Mouse (Mus musculus) kidney, adult 8-10 months (tissue): Measurements from ENCODE around the gene Olfr248.
"Not testable (repeated sequence)": the region's sequence is repeated elsewhere in the genome, so short reads cannot be mapped to it uniquely, and the experiment has no call there.

Source experiments
- DNase-seq, 2 experiments: peaks; one replicate each; pipeline ENCODE4 v3.0.0; 2022

Gene Olfr248

DNA sequence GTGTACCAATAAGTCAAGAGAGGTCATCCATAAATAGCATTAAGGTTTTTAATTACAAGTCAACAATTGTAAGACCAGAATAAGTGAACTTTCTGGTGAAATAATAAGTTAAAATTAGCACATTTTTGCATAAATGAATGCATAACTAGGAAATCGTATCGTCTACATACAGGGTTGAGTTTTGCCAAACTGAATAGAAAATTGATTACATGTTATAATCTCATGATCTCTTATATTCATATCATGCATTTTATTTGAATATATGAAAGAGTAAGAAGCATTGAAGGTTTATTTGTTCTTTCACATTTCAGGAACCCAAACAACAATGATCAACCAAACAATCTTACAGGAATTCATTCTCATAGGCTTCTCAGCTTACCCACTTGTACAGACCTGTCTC lies at the start of gene Olfr248:
Gene Olfr248, plus strand, starts transcription at position 301 of the 400 bp plus-strand sequence.
- no peak for DNase-seq

DNA sequence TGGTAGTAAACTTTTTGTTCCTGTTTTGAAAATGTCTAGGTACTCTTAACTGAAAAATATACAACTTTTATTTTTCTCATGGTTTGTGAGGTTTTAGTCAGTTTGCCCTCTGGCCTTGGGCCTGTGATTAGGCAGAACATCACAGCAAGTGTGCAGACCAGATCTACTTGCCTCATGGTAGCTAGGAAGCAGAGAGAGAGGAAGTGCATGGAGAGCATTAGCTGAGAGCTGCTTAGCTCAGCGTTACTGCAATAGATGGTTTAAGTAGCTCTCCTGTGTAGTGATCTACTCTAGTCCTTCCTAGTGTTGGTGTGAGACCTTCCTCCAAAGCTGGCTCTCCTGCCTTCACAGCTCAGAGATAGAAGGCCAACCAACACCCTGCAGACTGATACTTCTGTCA lies 37.2 kb upstream of the Olfr248 start:
- not testable (repeated sequence) for DNase-seq

DNA sequence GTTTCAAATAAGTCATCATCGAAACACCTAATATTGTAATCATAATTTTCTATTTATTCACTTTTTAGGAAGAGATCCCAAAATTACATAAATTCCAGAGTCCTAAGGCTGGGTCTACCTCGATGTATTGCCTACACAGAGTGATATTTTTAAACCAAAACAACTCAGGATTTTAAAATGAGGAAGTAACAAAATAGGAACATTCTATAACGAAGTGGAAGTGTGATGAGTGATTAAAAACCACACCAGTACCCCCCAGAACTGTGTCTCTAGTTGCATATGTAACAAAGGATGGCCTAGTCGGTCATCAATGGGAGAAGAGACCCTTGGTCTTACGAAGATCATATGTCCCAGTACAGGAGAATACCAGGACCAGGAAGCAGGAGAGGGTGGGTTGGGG lies 36.2 kb upstream of the Olfr248 start:
- DNase-seq, result no peak

DNA sequence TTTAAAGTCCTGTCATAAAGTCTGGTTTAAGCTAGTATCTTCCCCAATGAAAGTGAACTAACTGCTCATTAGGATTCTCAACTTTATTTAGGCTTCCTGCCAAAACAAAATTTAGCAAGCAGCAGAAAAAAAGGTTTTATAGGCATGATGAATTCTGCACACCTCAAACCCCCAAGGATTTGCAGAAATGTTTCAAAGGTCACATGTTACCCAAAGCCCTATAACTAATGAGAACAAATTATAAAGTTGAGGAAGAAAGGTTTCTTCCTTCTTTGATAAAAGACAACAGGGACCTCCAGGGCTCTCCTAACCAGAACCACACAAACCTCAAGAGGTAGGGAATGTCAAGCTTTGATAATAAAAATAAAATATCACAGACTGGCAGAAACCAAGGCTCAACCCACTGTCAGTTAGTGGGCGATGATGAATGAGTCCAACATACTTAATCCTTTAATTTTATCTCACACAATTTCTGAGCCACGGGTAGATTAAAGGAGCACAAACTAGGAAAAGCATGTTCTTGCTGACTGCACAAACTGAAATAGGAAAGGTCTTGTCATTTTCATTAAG lies 25.9 kb upstream of the Olfr248 start, which contains the start of gene Olfr417:
Gene Olfr417, plus strand, starts transcription at position 241 of the 570 bp plus-strand sequence.
- no peak for DNase-seq

DNA sequence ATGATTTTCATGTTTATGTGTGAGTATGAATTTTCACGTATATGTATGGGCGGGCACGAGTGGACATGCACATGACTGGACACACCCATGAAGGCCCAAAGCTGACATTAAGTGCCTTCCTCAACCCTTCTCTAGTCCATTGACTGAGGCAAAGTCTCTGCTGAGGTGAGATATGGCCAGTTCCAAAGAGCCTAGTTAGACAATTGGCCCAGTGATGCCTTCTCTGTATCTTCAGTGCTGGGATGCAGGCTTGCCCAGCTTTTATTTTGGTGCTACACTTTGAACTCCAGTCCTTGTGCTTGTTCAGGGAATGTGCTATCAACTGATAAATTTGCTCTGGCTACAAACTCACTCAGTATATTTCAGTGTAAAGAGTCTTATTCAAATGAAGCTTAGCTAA lies 17.0 kb upstream of the Olfr248 start:
- no peak for DNase-seq

DNA sequence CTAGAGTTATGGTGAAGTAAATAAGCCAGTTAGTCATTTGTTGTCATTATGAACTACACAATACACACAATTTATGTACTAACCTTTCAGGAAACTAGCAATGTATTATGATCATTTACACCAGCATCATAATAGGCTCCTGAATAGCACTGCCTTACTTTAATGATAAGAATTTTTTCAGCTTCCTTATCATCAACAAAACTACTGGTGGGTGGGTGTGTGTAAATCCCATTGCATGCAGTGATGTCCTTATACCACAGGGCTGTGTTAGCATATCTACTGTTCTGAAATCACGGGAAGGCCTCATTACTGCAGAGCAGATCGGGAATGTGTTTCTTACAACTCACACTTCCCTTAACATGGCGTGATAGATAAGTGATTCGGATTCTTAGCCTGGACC lies 32.1 kb downstream of the Olfr248 start:
- no peak for DNase-seq

DNA sequence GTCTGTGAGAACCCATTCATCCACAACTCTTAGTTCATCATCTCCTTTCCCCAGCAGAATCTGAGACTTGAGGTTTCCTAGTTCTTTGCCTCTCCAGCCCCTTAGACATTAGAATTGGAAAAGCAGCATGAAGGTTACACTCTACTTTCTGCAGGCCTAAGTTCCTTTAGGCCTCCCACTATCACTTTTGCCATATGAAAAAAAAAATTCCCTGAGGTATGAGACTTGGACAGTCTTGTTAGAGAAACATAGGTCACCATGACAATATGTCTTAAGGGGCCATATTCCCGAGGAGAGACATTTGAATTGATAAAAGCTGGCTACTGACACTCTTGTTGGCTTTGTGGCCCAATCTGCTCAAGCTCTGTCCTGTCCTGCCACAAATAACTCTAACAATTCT lies 32.9 kb downstream of the Olfr248 start, which contains the start of gene Olfr414:
Gene Olfr414, plus strand, starts transcription at position 301 of the 400 bp plus-strand sequence.
- DNase-seq, result no peak

DNA sequence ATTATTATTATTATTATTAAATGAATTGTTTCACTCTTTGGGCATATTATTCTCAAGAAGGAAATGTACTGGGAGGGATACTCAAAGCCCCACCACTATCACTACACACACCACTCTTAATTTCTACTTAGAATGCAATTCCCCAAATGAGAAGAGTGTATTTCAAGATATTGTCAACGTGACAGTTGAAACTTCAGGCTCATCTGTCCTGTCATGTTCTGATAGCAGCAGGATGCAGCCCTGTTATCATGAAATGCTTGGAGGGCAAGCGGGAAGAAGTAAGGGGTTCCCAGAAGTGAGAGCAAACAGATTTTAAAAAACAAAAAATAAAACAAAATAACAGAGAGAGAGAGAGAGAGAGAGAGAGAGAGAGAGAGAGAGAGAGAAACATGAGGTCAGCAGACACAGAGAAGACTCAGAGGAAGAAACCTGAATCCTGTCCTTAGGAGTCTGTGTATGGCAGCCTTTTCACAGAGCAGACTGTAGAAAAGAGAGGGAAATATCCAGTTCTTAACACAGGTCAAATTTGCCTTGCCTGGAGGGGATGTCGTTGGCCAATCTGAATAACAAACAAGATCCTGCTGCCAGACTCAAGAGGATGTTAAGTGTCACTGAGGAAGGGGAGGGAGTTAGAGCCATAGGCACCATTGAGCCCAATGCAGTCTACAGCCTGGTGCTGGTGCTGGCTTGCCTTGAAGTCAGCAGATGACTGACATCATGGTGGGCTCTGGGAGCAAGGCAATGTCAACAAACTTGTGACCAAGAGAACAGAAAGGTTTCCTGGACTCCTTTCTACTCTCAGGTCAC lies 35.5 kb downstream of the Olfr248 start:
- DNase-seq, result no peak

DNA sequence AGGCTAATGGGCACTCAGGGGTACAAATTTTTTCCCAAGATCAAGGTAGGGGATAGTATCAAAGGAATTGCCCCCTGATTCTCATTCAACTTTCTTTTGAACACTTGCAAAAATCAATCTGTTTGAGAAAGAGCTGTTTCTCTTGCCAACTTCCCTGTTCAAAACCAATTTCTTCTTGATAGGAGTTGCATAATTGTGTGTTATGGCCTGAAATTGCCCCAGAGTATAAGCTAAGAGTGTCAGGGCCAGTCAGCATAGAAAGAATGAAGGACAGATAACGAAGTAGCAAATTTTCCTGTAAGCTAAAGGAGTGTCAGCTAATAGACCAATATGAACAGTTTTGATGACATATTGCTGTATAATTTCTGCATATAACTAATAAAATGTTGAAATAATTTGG lies 36.6 kb downstream of the Olfr248 start:
- no peak for DNase-seq

DNA sequence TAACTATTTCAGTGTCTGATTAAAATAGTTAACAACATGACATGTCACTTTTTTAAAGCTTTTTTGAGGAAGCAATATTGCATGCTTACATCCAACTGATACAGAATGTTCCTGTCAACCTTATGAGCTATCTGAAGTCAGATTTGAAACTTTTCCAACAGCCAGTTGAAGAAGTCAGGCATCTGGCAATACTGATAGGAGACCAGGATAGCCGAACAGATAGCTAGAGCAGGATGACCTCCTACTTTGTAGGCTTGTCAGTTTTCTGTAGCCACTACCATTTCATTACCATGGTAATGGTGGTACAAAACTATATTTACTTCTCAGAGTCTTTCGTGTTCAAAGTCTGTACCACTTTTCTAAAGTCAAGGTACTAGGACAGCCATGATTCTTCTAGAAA lies 37.6 kb downstream of the Olfr248 start:
- no peak for DNase-seq

DNA sequence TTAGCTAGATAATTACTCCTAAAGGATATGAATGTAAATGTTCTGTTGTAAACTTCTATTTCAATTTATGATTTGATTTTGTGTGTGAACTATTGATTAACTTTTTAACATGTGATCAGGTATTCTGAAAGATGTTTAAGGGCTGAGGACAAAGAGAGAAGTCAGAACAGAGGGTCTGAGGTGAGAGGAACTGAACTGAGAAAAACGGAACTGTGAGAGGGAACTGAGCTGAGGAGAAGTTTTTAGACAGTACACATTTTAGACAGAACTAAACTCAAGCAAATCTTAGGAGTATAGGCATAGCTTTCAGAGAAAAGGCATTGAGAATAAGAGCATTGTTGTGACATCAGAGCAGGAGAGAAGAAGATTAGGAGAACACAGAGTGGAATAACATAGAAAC lies 43.3 kb downstream of the Olfr248 start:
- DNase-seq, result no peak
